Mouse (Mus musculus): Measurements from ENCODE around the gene Wif1. TPM values are rescaled to one million over a fixed set of nuclear protein-coding genes. Genes with fewer than 3 reads are reported as not detected.

The Wif1 gene
- polyA plus RNA-seq, 1 experiment from 2014 or later = 14.4 TPM

- peak overlapping the region; percentile 1; the same call in 1 of the 2 replicates for H3K4me2 ChIP-seq (ENCODE audit: low read length)
- 8% methylated on average over 6 of the region's 6 CpGs for WGBS
Observed at GRCm38 (mm10) chr10:121089312-121089711, 55.6 kb downstream of the Wif1 start.

GRCm38 (mm10) chr10:121090006-121090405 is 56.2 kb downstream of the Wif1 start:
- DNase-seq = no peak
- Histone ChIP-seq H3K9me3 (ENCODE audit: control insufficient read depth, low read length) (no peaks in the 10 kb centered on the region), H3K4me1 (ENCODE audit: control insufficient read depth, insufficient read depth, low read length) (no peaks in the 10 kb centered on the region), H3K9ac (replicated peaks; ENCODE audit: low read length) (no peak overlapping the region), H3K27me3 (ENCODE audit: control insufficient read depth, insufficient read depth, low read length) (no peaks in the 10 kb centered on the region), H3K4me2 (ENCODE audit: low read length) (peak overlapping the region; percentile 21; the same call in 1 of the 2 replicates), H3K27ac (replicated peaks; ENCODE audit: low read depth, low read length) (no peak overlapping the region), H3K4me3 (replicated peaks; ENCODE audit: low read depth, low read length) (no peak overlapping the region), H3K36me3 (ENCODE audit: control insufficient read depth, insufficient read depth, low read length) (no peaks in the 10 kb centered on the region)
- WGBS = 30% methylated on average over 8 of the region's 8 CpGs
- ATAC-seq (ENCODE audit: low FRiP score, low TSS enrichment) = no peak

More at GRCm38 (mm10) chr10:121089312-121089711, 55.6 kb downstream of the Wif1 start:
- Histone ChIP-seq H3K27ac (replicated peaks; ENCODE audit: low read depth, low read length) (no peak overlapping the region), H3K9ac (replicated peaks; ENCODE audit: low read length) (no peak overlapping the region), H3K27me3 (ENCODE audit: control insufficient read depth, insufficient read depth, low read length) (no peaks in the 10 kb centered on the region), H3K4me3 (replicated peaks; ENCODE audit: low read depth, low read length) (no peak overlapping the region), H3K36me3 (ENCODE audit: control insufficient read depth, insufficient read depth, low read length) (no peaks in the 10 kb centered on the region), H3K4me1 (ENCODE audit: control insufficient read depth, insufficient read depth, low read length) (no peaks in the 10 kb centered on the region), H3K9me3 (ENCODE audit: control insufficient read depth, low read length) (no peaks in the 10 kb centered on the region)
- ATAC-seq (ENCODE audit: low FRiP score, low TSS enrichment) (no peak), DNase-seq (peak; percentile 36)

- no peak overlapping the region for H3K4me3 ChIP-seq (replicated peaks; ENCODE audit: low read depth, low read length)
- no peaks in the 10 kb centered on the region for H3K9me3 ChIP-seq (ENCODE audit: control insufficient read depth, low read length)
- DNase-seq = peak; percentile 55
- no peaks in the 10 kb centered on the region for H3K4me1 ChIP-seq (ENCODE audit: control insufficient read depth, insufficient read depth, low read length)
- H3K4me2 ChIP-seq (ENCODE audit: low read length) = 0 out of 2 replicates have a peak overlapping the region, but pooled peaks have one; percentile 0
- H3K27me3 ChIP-seq (ENCODE audit: control insufficient read depth, insufficient read depth, low read length) = no peaks in the 10 kb centered on the region
- WGBS = 50% methylated on average over 12 of the region's 12 CpGs
- no peaks in the 10 kb centered on the region for H3K36me3 ChIP-seq (ENCODE audit: control insufficient read depth, insufficient read depth, low read length)
- H3K27ac ChIP-seq (replicated peaks; ENCODE audit: low read depth, low read length) = no peak overlapping the region
- no peak overlapping the region for H3K9ac ChIP-seq (replicated peaks; ENCODE audit: low read length)
- ATAC-seq (ENCODE audit: low FRiP score, low TSS enrichment) = no peak
Observed at GRCm38 (mm10) chr10:121095948-121096347, 62.2 kb downstream of the Wif1 start.

- DNase-seq = peak; percentile 5
- H3K9ac ChIP-seq (replicated peaks; ENCODE audit: low read length) = no peak overlapping the region
- no peaks in the 10 kb centered on the region for H3K27me3 ChIP-seq (ENCODE audit: control insufficient read depth, insufficient read depth, low read length)
- ATAC-seq (ENCODE audit: low FRiP score, low TSS enrichment) = no peak
- WGBS = 63% methylated on average over 12 of the region's 12 CpGs
- no peaks in the 10 kb centered on the region for H3K4me1 ChIP-seq (ENCODE audit: control insufficient read depth, insufficient read depth, low read length)
- no peak overlapping the region for H3K4me2 ChIP-seq (ENCODE audit: low read length)
- no peak overlapping the region for H3K4me3 ChIP-seq (replicated peaks; ENCODE audit: low read depth, low read length)
- no peaks in the 10 kb centered on the region for H3K36me3 ChIP-seq (ENCODE audit: control insufficient read depth, insufficient read depth, low read length)
- H3K9me3 ChIP-seq (ENCODE audit: control insufficient read depth, low read length) = no peaks in the 10 kb centered on the region
- no peak overlapping the region for H3K27ac ChIP-seq (replicated peaks; ENCODE audit: low read depth, low read length)
Observed at GRCm38 (mm10) chr10:121098263-121098662, 64.5 kb downstream of the Wif1 start.

- Histone ChIP-seq H3K4me3 (replicated peaks; ENCODE audit: low read depth, low read length) (no peak overlapping the region), H3K9ac (replicated peaks; ENCODE audit: low read length) (no peak overlapping the region), H3K27ac (replicated peaks; ENCODE audit: low read depth, low read length) (no peak overlapping the region), H3K27me3 (ENCODE audit: control insufficient read depth, insufficient read depth, low read length) (no peaks in the 10 kb centered on the region), H3K9me3 (ENCODE audit: control insufficient read depth, low read length) (no peaks in the 10 kb centered on the region), H3K4me2 (ENCODE audit: low read length) (no peak overlapping the region), H3K4me1 (ENCODE audit: control insufficient read depth, insufficient read depth, low read length) (no peaks in the 10 kb centered on the region), H3K36me3 (ENCODE audit: control insufficient read depth, insufficient read depth, low read length) (no peaks in the 10 kb centered on the region)
- ATAC-seq (ENCODE audit: low FRiP score, low TSS enrichment) = no peak
- DNase-seq = no peak
- WGBS = 74% methylated on average over 11 of the region's 11 CpGs
Observed at GRCm38 (mm10) chr10:121099658-121100057, 65.9 kb downstream of the Wif1 start.

GRCm38 (mm10) chr10:121116115-121116514 is 82.4 kb downstream of the Wif1 start:
- H3K27ac ChIP-seq (replicated peaks; ENCODE audit: low read depth, low read length) = no peak overlapping the region
- H3K4me2 ChIP-seq (ENCODE audit: low read length) = no peak overlapping the region
- H3K9ac ChIP-seq (replicated peaks; ENCODE audit: low read length) = no peak overlapping the region
- no peaks in the 10 kb centered on the region for H3K9me3 ChIP-seq (ENCODE audit: control insufficient read depth, low read length)
- no peaks in the 10 kb centered on the region for H3K27me3 ChIP-seq (ENCODE audit: control insufficient read depth, insufficient read depth, low read length)
- ATAC-seq (ENCODE audit: low FRiP score, low TSS enrichment) (no peak), DNase-seq (peak; percentile 23)
- no peak overlapping the region for H3K4me3 ChIP-seq (replicated peaks; ENCODE audit: low read depth, low read length)
- H3K4me1 ChIP-seq (ENCODE audit: control insufficient read depth, insufficient read depth, low read length) = no peaks in the 10 kb centered on the region
- H3K36me3 ChIP-seq (ENCODE audit: control insufficient read depth, insufficient read depth, low read length) = no peaks in the 10 kb centered on the region

- no peaks in the 10 kb centered on the region for H3K9me3 ChIP-seq (ENCODE audit: control insufficient read depth, low read length)
- H3K36me3 ChIP-seq (ENCODE audit: control insufficient read depth, insufficient read depth, low read length) = no peaks in the 10 kb centered on the region
- no peak overlapping the region for H3K4me3 ChIP-seq (replicated peaks; ENCODE audit: low read depth, low read length)
- DNase-seq (peak; percentile 24), ATAC-seq (ENCODE audit: low FRiP score, low TSS enrichment) (no peak)
- no peak overlapping the region for H3K4me2 ChIP-seq (ENCODE audit: low read length)
- no peak overlapping the region for H3K27ac ChIP-seq (replicated peaks; ENCODE audit: low read depth, low read length)
- WGBS = 58% methylated on average over 4 of the region's 4 CpGs
- H3K4me1 ChIP-seq (ENCODE audit: control insufficient read depth, insufficient read depth, low read length) = no peaks in the 10 kb centered on the region
- no peak overlapping the region for H3K9ac ChIP-seq (replicated peaks; ENCODE audit: low read length)
- no peaks in the 10 kb centered on the region for H3K27me3 ChIP-seq (ENCODE audit: control insufficient read depth, insufficient read depth, low read length)
Observed at GRCm38 (mm10) chr10:121116636-121117035, 82.9 kb downstream of the Wif1 start.

GRCm38 (mm10) chr10:121120751-121121150 is 87.0 kb downstream of the Wif1 start:
- H3K36me3 ChIP-seq (ENCODE audit: control insufficient read depth, insufficient read depth, low read length) = no peaks in the 10 kb centered on the region
- no peak overlapping the region for H3K4me2 ChIP-seq (ENCODE audit: low read length)
- H3K9me3 ChIP-seq (ENCODE audit: control insufficient read depth, low read length) = no peaks in the 10 kb centered on the region
- ATAC-seq (ENCODE audit: low FRiP score, low TSS enrichment) (no peak), DNase-seq (no peak)
- 91% methylated on average over 6 of the region's 6 CpGs for WGBS
- no peak overlapping the region for H3K27ac ChIP-seq (replicated peaks; ENCODE audit: low read depth, low read length)
- H3K4me3 ChIP-seq (replicated peaks; ENCODE audit: low read depth, low read length) = no peak overlapping the region
- H3K9ac ChIP-seq (replicated peaks; ENCODE audit: low read length) = no peak overlapping the region
- no peaks in the 10 kb centered on the region for H3K27me3 ChIP-seq (ENCODE audit: control insufficient read depth, insufficient read depth, low read length)
- no peaks in the 10 kb centered on the region for H3K4me1 ChIP-seq (ENCODE audit: control insufficient read depth, insufficient read depth, low read length)

- no peak overlapping the region for H3K4me3 ChIP-seq (replicated peaks; ENCODE audit: low read depth, low read length)
- no peak for ATAC-seq (ENCODE audit: low FRiP score, low TSS enrichment)
- H3K27ac ChIP-seq (replicated peaks; ENCODE audit: low read depth, low read length) = no peak overlapping the region
- H3K36me3 ChIP-seq (ENCODE audit: control insufficient read depth, insufficient read depth, low read length) = no peaks in the 10 kb centered on the region
- no peaks in the 10 kb centered on the region for H3K4me1 ChIP-seq (ENCODE audit: control insufficient read depth, insufficient read depth, low read length)
- 96% methylated on average over 16 of the region's 16 CpGs for WGBS
- no peak for DNase-seq
- H3K4me2 ChIP-seq (ENCODE audit: low read length) = no peak overlapping the region
- H3K27me3 ChIP-seq (ENCODE audit: control insufficient read depth, insufficient read depth, low read length) = no peaks in the 10 kb centered on the region
- H3K9me3 ChIP-seq (ENCODE audit: control insufficient read depth, low read length) = no peaks in the 10 kb centered on the region
- H3K9ac ChIP-seq (replicated peaks; ENCODE audit: low read length) = no peak overlapping the region
Observed at GRCm38 (mm10) chr10:121124481-121124880, 90.7 kb downstream of the Wif1 start.

Data from midbrain, embryonic 14.5 days (tissue).